Mouse (Mus musculus): Measurements from ENCODE around the gene Fut1.

The Fut1 gene

GRCm38 (mm10) chr7:45617042-45617695 is at the start of gene Fut1:
TSS of gene Fut1 (plus strand) at chr7:45617289.
- DNase-seq (ENCODE audit: low read depth, low spot score) = no peak

- peak; percentile 93 for DNase-seq (ENCODE audit: low read depth, low spot score)
These were observed 49.1 kb upstream of the Fut1 start for GRCm38 (mm10) chr7:45567780-45568516.

GRCm38 (mm10) chr7:45568601-45569473 is 48.3 kb upstream of the Fut1 start:
- DNase-seq (ENCODE audit: low read depth, low spot score) = no peak

GRCm38 (mm10) chr7:45570103-45570741 is 46.9 kb upstream of the Fut1 start, which contains the start of gene Bcat2:
TSS of gene Bcat2 (plus strand) at chr7:45570153.
- peak; percentile 84 for DNase-seq (ENCODE audit: low read depth, low spot score)

GRCm38 (mm10) chr7:45571966-45572365 is 45.1 kb upstream of the Fut1 start:
- no peak for DNase-seq (ENCODE audit: low read depth, low spot score)

GRCm38 (mm10) chr7:45573954-45574353 is 43.1 kb upstream of the Fut1 start:
- peak; percentile 69 for DNase-seq (ENCODE audit: low read depth, low spot score)

- no peak for DNase-seq (ENCODE audit: low read depth, low spot score)
These were observed 42.4 kb upstream of the Fut1 start for GRCm38 (mm10) chr7:45574472-45575379.

GRCm38 (mm10) chr7:45585923-45586322 is 31.2 kb upstream of the Fut1 start:
- DNase-seq (ENCODE audit: low read depth, low spot score) = no peak

DNA sequence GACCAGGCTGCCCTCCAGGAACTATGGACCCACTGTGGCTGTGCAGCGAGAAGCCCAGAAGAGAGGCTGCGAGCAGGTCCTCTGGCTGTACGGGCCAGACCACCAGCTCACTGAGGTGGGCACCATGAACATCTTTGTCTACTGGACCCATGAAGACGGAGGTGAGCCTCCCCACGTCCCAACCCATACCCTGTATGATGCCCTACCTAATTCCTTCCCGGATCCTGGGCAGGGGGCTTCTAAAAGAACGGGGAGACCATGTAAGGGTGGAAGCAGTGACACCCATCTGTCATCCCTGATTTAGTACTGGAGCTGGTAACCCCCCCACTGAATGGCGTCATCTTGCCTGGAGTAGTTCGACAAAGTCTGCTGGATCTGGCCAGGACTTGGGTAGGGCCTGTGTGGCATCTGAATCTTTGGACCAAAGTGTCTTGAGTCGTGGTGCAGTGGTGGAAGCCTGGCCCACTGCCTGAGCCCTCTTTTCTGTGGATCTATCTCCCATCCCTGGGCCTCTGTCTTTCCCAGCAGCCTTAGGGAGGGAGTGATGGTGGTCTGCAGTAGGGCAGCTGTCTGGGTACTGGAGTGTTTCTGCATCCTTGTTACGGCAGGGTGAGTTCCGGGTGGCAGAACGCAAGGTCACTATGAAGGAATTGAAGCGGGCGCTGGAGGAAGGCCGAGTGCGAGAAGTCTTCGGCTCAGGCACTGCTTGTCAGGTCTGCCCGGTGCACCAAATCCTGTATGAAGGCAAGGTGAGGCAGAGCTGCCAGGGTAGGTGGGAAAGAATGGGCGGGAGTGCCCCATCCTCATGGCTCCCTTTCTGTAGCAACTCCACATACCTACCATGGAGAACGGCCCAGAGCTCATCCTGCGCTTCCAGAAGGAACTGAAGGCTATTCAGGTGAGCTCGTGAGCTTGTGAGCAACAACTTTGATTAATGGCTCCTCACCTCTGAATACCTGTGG is 29.2 kb upstream of the Fut1 start:
- no peak for DNase-seq (ENCODE audit: low read depth, low spot score)

GRCm38 (mm10) chr7:45589173-45589572 is 27.9 kb upstream of the Fut1 start:
- peak; percentile 71 for DNase-seq (ENCODE audit: low read depth, low spot score)

- no peak for DNase-seq (ENCODE audit: low read depth, low spot score)
These were observed 27.2 kb upstream of the Fut1 start for GRCm38 (mm10) chr7:45589898-45590297.

DNA sequence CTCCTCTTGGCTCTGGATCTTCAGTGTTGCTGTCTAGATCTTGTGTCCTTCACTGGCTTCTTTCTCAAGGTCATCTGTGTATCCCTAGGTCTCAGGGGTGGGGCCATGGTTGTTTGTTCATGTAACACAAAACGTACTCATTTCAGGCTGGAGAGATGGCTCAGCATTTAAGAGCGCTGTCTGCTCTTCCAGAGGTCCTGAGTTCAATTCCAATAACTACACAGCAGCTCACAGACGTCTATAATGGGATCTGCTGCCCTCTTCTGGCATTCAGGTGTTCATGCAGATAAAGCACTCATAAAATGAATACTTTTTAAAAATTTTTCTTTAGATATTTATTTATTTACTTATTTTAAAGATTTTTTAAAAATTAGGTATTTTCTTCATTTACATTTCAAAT is 26.2 kb upstream of the Fut1 start:
- peak; percentile 24 for DNase-seq (ENCODE audit: low read depth, low spot score)

GRCm38 (mm10) chr7:45591880-45592279 is 25.2 kb upstream of the Fut1 start:
- peak; percentile 77 for DNase-seq (ENCODE audit: low read depth, low spot score)

DNA sequence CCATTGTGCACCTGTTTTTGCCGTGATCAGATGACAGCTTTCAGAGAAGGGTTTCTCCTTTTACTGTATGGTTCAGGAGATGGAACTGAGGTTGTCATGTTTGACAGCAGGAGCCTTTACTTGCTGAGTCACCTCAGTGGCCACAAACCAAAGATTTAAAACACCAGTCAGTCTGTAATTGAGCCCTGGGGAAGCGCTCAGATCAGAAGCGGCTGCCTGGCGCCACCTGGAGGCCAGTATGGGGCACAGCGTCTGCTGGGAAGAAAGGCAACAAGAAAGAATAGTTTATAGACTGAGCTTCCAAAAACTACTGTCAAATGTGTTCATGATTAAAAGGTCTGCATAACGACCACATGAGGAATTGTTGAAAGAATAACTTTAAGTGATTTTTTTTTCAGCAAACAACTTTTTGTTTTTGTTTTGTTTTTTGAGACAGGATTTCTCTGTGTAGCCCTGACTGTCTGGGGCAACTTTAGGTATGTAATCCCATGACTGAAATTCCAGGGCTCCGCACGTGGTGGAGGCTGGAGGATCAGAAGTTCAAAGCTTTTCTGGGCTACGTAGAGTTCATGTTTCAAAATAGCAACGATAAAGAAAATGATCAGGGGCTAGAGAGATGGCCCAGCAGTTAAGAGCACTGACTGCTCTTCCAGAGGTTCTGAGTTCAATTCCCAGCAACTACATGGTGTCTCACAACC is 23.8 kb upstream of the Fut1 start:
- peak; percentile 81 for DNase-seq (ENCODE audit: low read depth, low spot score)

DNA sequence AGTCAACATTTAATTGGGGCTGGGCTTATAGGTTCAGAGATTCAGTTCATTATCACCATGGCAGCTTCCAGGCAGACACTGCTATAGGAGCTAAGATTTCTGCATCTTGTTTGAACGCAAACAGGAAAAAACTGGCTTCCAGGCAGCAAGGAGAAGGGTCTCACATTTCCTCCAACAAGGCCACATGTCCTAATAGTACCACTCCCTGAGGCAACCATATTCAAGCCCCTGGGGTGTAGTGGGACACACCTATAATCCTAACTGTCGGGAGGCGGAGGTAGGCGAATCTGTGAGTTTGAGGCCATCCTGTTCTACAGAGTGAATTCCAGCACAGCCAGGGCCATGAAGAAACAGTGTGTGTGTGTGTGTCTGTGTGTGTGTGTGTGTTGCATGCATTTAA is 21.9 kb upstream of the Fut1 start:
- DNase-seq (ENCODE audit: low read depth, low spot score) = no peak

DNA sequence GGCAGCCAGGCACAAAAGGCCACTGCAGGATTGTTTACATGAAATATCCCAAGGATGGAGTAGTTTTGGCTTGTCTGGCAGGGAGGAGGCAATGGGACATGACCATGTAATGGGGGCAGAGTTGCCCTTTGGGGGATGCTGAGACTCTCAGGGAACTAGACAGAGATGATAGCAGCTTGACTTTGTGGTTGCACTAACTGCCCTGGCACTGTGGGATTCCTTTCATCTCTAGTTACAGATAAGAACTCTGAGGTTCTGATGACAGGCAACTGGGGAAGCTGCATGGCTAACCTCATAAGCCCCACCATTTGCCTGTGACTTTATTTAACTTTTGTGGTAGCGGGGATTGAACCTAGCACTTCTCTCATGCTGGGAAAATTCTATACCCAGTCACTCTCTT is 21.0 kb upstream of the Fut1 start:
- no peak for DNase-seq (ENCODE audit: low read depth, low spot score)

DNA sequence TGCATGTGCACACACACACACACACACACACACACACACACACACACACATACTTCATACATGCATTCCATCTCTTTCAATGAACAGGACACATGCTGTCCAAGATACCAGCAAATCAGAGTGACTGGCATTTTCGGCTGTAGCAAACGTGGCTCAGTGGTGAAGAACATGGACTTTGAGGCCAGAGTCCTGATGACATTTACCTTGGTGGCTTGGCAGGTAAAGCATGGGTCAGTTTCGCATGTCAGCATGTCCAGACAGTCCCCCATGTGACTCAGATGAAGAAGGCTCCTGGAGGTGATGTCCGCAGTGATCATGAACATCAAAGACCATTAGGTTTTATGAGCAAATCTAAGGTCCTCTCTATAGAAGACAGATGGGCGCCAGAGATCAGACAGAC is 20.1 kb upstream of the Fut1 start:
- no peak for DNase-seq (ENCODE audit: low read depth, low spot score)

DNA sequence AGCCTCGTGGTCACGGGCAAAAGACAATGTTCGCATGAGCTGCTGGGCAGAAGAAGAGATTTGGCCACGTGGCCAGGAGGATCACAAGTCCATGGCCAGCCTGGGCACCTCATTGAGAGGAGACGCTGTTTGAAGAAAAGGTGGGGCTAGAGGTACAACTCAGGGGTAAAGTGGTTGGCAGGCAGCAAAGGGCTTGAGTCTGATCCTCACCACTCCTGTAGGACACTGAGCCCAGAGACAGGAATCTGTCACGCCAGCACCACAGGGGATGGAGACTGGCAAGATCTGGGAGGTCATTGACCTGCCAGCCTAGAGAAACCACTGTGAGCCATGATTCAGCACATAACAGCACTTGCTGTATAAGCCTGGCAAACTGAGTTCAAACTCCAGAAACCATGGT is 19.6 kb upstream of the Fut1 start:
- no peak for DNase-seq (ENCODE audit: low read depth, low spot score)

Measured in CD4-positive helper T cell, adult 2 months (primary cell).